In genomic region chr11:51590002-51590401, GRCm38 (mm10) we compare ENCODE assay signal across 22 mouse cellular contexts. TPM values are rescaled to one million over a fixed set of nuclear protein-coding genes. Genes with fewer than 3 reads are reported as not detected.
DNase-seq lines count a peak whose midpoint lies in the region; ATAC-seq and TF ChIP-seq lines count a peak whose summit lies in the region.
"Had no signal": no experiment of that assay in that cellular context is flagged by ENCODE, and none has a peak within 500 bp of the region (broad histone marks: within the 10 kb centered on the region; RNA-seq: fewer than 3 reads in every experiment).

No protein-coding gene starts in this region.

- in situ Hi-C loops in ES-E14 (cut with MboI; ENCODE audit: low sequenced_read_pairs in 2 of 2, unreplicated experiment in 2 of 2), result no loop called here

- H3K9me3 ChIP-seq in kidney, embryonic 14.5 days (ENCODE audit: control insufficient read depth, low read length), result no peaks in the 10 kb centered on the region
- no peaks in the 10 kb centered on the region for H3K9me3 ChIP-seq in ES-E14 (ENCODE audit: control insufficient read depth, insufficient read depth, low read depth, low read length)
- H3K9me3 ChIP-seq in midbrain, embryonic 14.5 days (ENCODE audit: control insufficient read depth, low read length), result no peaks in the 10 kb centered on the region
- H3K9me3 ChIP-seq: embryonic facial prominence, embryonic 12.5 days; forebrain, embryonic 10.5 days; forebrain, embryonic 12.5 days had no signal

- H3K4me2 ChIP-seq in kidney, embryonic 14.5 days (replicated peaks; ENCODE audit: low read depth, low read length), result no peak overlapping the region
- H3K4me2 ChIP-seq in midbrain, embryonic 14.5 days (ENCODE audit: low read length), result no peak overlapping the region
- H3K4me2 ChIP-seq: embryonic facial prominence, embryonic 12.5 days; forebrain, embryonic 12.5 days had no signal

- DNase-seq in kidney, adult 9 months, result peak; percentile 1
- DNase-seq in ES-E14 (ENCODE audit: low read depth, low spot score), result no peak
- no peak for DNase-seq in spleen, postnatal 10 days (ENCODE audit: low spot score in 2 of 2)
- no peak for DNase-seq in midbrain, embryonic 14.5 days
- DNase-seq: adrenal gland, adult 8-10 months; adrenal gland, postnatal 14 days; adrenal gland, postnatal 36 days; cerebellum, adult 11-12 months; cerebellum, adult 2 months; cerebellum, adult 9-10 months; cerebellum, postnatal 10 days; cerebellum, postnatal 25 days had no signal

- no peak overlapping the region for H3K9ac ChIP-seq in kidney, embryonic 14.5 days (ENCODE audit: low read depth, low read length)
- no peak overlapping the region for H3K9ac ChIP-seq in ES-E14 (ENCODE audit: insufficient read depth, low read depth, low read length, poor library complexity, severe bottlenecking)
- H3K9ac ChIP-seq in midbrain, embryonic 14.5 days (replicated peaks; ENCODE audit: low read length), result no peak overlapping the region
- H3K9ac ChIP-seq: embryonic facial prominence, embryonic 12.5 days; forebrain, embryonic 12.5 days had no signal

- no peak overlapping the region for H3K27ac ChIP-seq in kidney, embryonic 14.5 days (ENCODE audit: low read depth, low read length)
- H3K27ac ChIP-seq in ES-E14 (ENCODE audit: insufficient read depth, low read depth, low read length, poor library complexity, severe bottlenecking), result no peak overlapping the region
- H3K27ac ChIP-seq in midbrain, embryonic 14.5 days (replicated peaks; ENCODE audit: low read depth, low read length), result no peak overlapping the region
- H3K27ac ChIP-seq: embryonic facial prominence, embryonic 10.5 days; embryonic facial prominence, embryonic 12.5 days; forebrain, embryonic 10.5 days; forebrain, embryonic 12.5 days had no signal

- no peak overlapping the region for H3K4me3 ChIP-seq in kidney, embryonic 14.5 days (ENCODE audit: low read length)
- no peak overlapping the region for H3K4me3 ChIP-seq in ES-E14 (ENCODE audit: insufficient read depth in 1 of 2, low read depth in 1 of 2, low read length in 2 of 2, poor library complexity in 1 of 2, severe bottlenecking in 1 of 2)
- H3K4me3 ChIP-seq in midbrain, embryonic 14.5 days (replicated peaks; ENCODE audit: low read depth, low read length), result no peak overlapping the region
- H3K4me3 ChIP-seq: embryonic facial prominence, embryonic 10.5 days; embryonic facial prominence, embryonic 12.5 days; erythroblast, embryonic 14.5 days; forebrain, embryonic 10.5 days; forebrain, embryonic 12.5 days had no signal

- H3K36me3 ChIP-seq in kidney, embryonic 14.5 days (ENCODE audit: control insufficient read depth, insufficient read depth, low read length), result peaks cover 79% of the 10 kb centered on the region
- peaks cover 41% of the 10 kb centered on the region for H3K36me3 ChIP-seq in ES-E14 (ENCODE audit: control insufficient read depth, insufficient read depth, low read length, poor library complexity, severe bottlenecking)
- H3K36me3 ChIP-seq in midbrain, embryonic 14.5 days (ENCODE audit: control insufficient read depth, insufficient read depth, low read length), result peaks cover 90% of the 10 kb centered on the region

- ATAC-seq in kidney, embryonic 14.5 days (ENCODE audit: low FRiP score, low TSS enrichment), result no peak
- ATAC-seq in midbrain, embryonic 14.5 days (ENCODE audit: low FRiP score, low TSS enrichment), result no peak
- ATAC-seq: activated CD4-positive, CD25-positive, alpha-beta regulatory T cell, adult 4 months; forebrain, embryonic 14.5 days; forebrain, embryonic 16.5 days; Patski had no signal

- H3K27me3 ChIP-seq in kidney, embryonic 14.5 days (ENCODE audit: control insufficient read depth, insufficient read depth, low read length), result no peaks in the 10 kb centered on the region
- H3K27me3 ChIP-seq in midbrain, embryonic 14.5 days (ENCODE audit: control insufficient read depth, insufficient read depth, low read length), result no peaks in the 10 kb centered on the region
- H3K27me3 ChIP-seq: embryonic facial prominence, embryonic 12.5 days; forebrain, embryonic 12.5 days; Patski had no signal

- H3K4me1 ChIP-seq in kidney, embryonic 14.5 days (ENCODE audit: control insufficient read depth, insufficient read depth, low read length), result no peaks in the 10 kb centered on the region; the same call in 1 of the 2 replicates
- H3K4me1 ChIP-seq in ES-E14 (ENCODE audit: control insufficient read depth in 2 of 2, insufficient read depth in 2 of 2, low read length in 2 of 2, poor library complexity in 1 of 2), result peaks cover 0 to 10% of the 10 kb centered on the region in 2 experiments; a peak in 1 of 4 replicates
- H3K4me1 ChIP-seq in midbrain, embryonic 14.5 days (ENCODE audit: control insufficient read depth, insufficient read depth, low read length), result 0 out of 2 replicates have a peak, but pooled peaks cover 4% of the 10 kb centered on the region

TF ChIP-seq in ES-E14, 5 proteins besides CTCF, POLR2A, EP300 and RAD21:
- no peak for TF ChIP-seq MAFK (IDR thresholded peaks at IDR 0.05; ENCODE audit: insufficient read depth, low read depth, low read length)
- no peak for TF ChIP-seq CHD2 (IDR thresholded peaks at IDR 0.05; ENCODE audit: low read depth, low read length)
- TF ChIP-seq ZC3H11A (IDR thresholded peaks at IDR 0.05; ENCODE audit: borderline replicate concordance, low read depth, low read length), result no peak
- 0 out of 2 replicates have a peak, but pooled peaks have one; percentile 35 for TF ChIP-seq ZNF384 (IDR thresholded peaks at IDR 0.05; ENCODE audit: low read depth, low read length)
- no peak for TF ChIP-seq HCFC1 (IDR thresholded peaks at IDR 0.05; ENCODE audit: borderline replicate concordance, insufficient read depth, low read length)

RNA-seq across cellular contexts. Expression of gene Phykpl, which starts 5.4 kb away (rescaled TPM):
- 15.9 and 23.2 TPM in 2 replicates for polyA plus RNA-seq in kidney, embryonic 14.5 days (2014; fragmentation: Nextera tagmentation; extraction: Ambion mirVana)
- total RNA-seq in ES-E14 (2012; rRNA removed), result 23.4 and 27.4 TPM in 2 replicates
- polyA plus RNA-seq in midbrain, embryonic 14.5 days (2014; fragmentation: Nextera tagmentation; extraction: Ambion mirVana), result 8.7 and 12.5 TPM in 2 replicates

RNA-seq across cellular contexts. Expression of gene Hnrnpab, which starts 16.6 kb away (rescaled TPM):
- 628 and 680 TPM in 2 replicates for polyA plus RNA-seq in kidney, embryonic 14.5 days (2014; fragmentation: Nextera tagmentation; extraction: Ambion mirVana)
- 334 and 505 TPM in 2 replicates for total RNA-seq in ES-E14 (2012; rRNA removed)
- polyA plus RNA-seq in midbrain, embryonic 14.5 days (2014; fragmentation: Nextera tagmentation; extraction: Ambion mirVana), result 489 and 530 TPM in 2 replicates

RNA-seq across cellular contexts. Expression of gene Nhp2, which starts 29.5 kb away (rescaled TPM):
- polyA plus RNA-seq in kidney, embryonic 14.5 days (2014; fragmentation: Nextera tagmentation; extraction: Ambion mirVana), result 211 and 264 TPM in 2 replicates
- 452 and 461 TPM in 2 replicates for total RNA-seq in ES-E14 (2012; rRNA removed)
- 107 and 115 TPM in 2 replicates for polyA plus RNA-seq in midbrain, embryonic 14.5 days (2014; fragmentation: Nextera tagmentation; extraction: Ambion mirVana)

RNA-seq across cellular contexts. Expression of gene Rmnd5b, which starts 45.7 kb away (rescaled TPM):
- polyA plus RNA-seq in kidney, embryonic 14.5 days (2014; fragmentation: Nextera tagmentation; extraction: Ambion mirVana), result 38.9 and 48.7 TPM in 2 replicates
- 41.1 and 96.5 TPM in 2 replicates for total RNA-seq in ES-E14 (2012; rRNA removed)
- 79.2 and 87.7 TPM in 2 replicates for polyA plus RNA-seq in midbrain, embryonic 14.5 days (2014; fragmentation: Nextera tagmentation; extraction: Ambion mirVana)
